Mouse (Mus musculus): ENCODE data around the gene Cnn3.

GRCm38 (mm10) chr3:121449527-121449926, 23.2 kb downstream of the Cnn3 start:
- TF ChIP-seq USF1 (IDR thresholded peaks at IDR 0.05; ENCODE audit: low read depth) (no peak), POLR2A (IDR thresholded peaks at IDR 0.05; ENCODE audit: insufficient read length, low read depth) (peak; percentile 28), POLR2AphosphoS2 (IDR thresholded peaks at IDR 0.05; ENCODE audit: insufficient read length, low read depth) (no peak)

Measured in myocyte (in vitro differentiated cells).